Mouse (Mus musculus) G1E-ER4 (cell line): ENCODE results near the gene Hectd4. TPM values are rescaled to one million over a fixed set of nuclear protein-coding genes. Genes with fewer than 3 reads are reported as not detected.

Experiments used
- GATA1 ChIP-seq: IDR thresholded peaks from one replicate; pipeline ENCODE4 v1.8.0; 2012; ENCODE audit warnings: low read length, inconsistent platforms
- polyA plus RNA-seq: library from polyadenylated mRNA; stranded (reverse); fragments of >175 nt; gene quantifications from 2 replicates; pipeline ENCODE4 v1.2.3, GENCODE M21; 2012

The Hectd4 gene
- polyA plus RNA-seq, 1 experiment = 15.6 TPM

GRCm38 (mm10) chr5:121305009-121305408 lies 85.0 kb downstream of the Hectd4 start:
- TF ChIP-seq GATA1 = no peak

GRCm38 (mm10) chr5:121307620-121308019 lies 87.6 kb downstream of the Hectd4 start:
- no peak for TF ChIP-seq GATA1

GRCm38 (mm10) chr5:121311576-121311975 lies 91.6 kb downstream of the Hectd4 start:
- TF ChIP-seq GATA1 = no peak

GRCm38 (mm10) chr5:121313764-121314474 lies 93.9 kb downstream of the Hectd4 start:
- TF ChIP-seq GATA1 = no peak

GRCm38 (mm10) chr5:121326079-121326805 lies 106.2 kb downstream of the Hectd4 start:
- no peak for TF ChIP-seq GATA1

GRCm38 (mm10) chr5:121329333-121330058 lies 109.5 kb downstream of the Hectd4 start:
- TF ChIP-seq GATA1 = no peak

GRCm38 (mm10) chr5:121331731-121332130 lies 111.7 kb downstream of the Hectd4 start:
- TF ChIP-seq GATA1 = no peak

GRCm38 (mm10) chr5:121333976-121334375 lies 114.0 kb downstream of the Hectd4 start:
- no peak for TF ChIP-seq GATA1

- no peak for TF ChIP-seq GATA1
These were observed 114.4 kb downstream of the Hectd4 start for GRCm38 (mm10) chr5:121334454-121334853.

GRCm38 (mm10) chr5:121335426-121335825 lies 115.4 kb downstream of the Hectd4 start:
- no peak for TF ChIP-seq GATA1

GRCm38 (mm10) chr5:121336009-121336408 lies 116.0 kb downstream of the Hectd4 start:
- TF ChIP-seq GATA1 = no peak

GRCm38 (mm10) chr5:121336776-121337175 lies 116.8 kb downstream of the Hectd4 start:
- no peak for TF ChIP-seq GATA1

- TF ChIP-seq GATA1 = no peak
These were observed 119.7 kb downstream of the Hectd4 start for GRCm38 (mm10) chr5:121339507-121340230.

GRCm38 (mm10) chr5:121340965-121341473 lies 121.0 kb downstream of the Hectd4 start:
- TF ChIP-seq GATA1 = no peak

GRCm38 (mm10) chr5:121342490-121342889 lies 122.5 kb downstream of the Hectd4 start:
- no peak for TF ChIP-seq GATA1
